Mouse (Mus musculus): ENCODE results near the gene Wipi2. TPM values are rescaled to one million over a fixed set of nuclear protein-coding genes. Genes with fewer than 3 reads are reported as not detected.

The Wipi2 gene
- total RNA-seq (2021) = 10 to 100 TPM; 88.7 to 93.0 TPM
- long read RNA-seq, experiment 1, full-length matches to known transcripts = 58 of 82 reads
- long read RNA-seq, experiment 1, partial matches to known transcripts = 20 of 82 reads
- long read RNA-seq, experiment 1, other reads (novel, unspliced or antisense) = 4 of 82 reads
- long read RNA-seq, experiment 2, full-length matches to known transcripts = 84 of 144 reads
- long read RNA-seq, experiment 2, partial matches to known transcripts = 13 of 144 reads
- long read RNA-seq, experiment 2, other reads (novel, unspliced or antisense) = 47 of 144 reads

- no peak for DNase-seq (ENCODE audit: low spot score in 2 of 2)
Measured at GRCm38 (mm10) chr5:142627398-142627797, at the start of gene Wipi2. TSS of gene Wipi2 (plus strand) at chr5:142627698.

GRCm38 (mm10) chr5:142578192-142578591, 49.3 kb upstream of the Wipi2 start:
- no peak for DNase-seq (ENCODE audit: low spot score in 2 of 2)

GRCm38 (mm10) chr5:142581517-142581916, 46.0 kb upstream of the Wipi2 start:
- no peak for DNase-seq (ENCODE audit: low spot score in 2 of 2)

- DNase-seq (ENCODE audit: low spot score in 2 of 2) = no peak
Measured at GRCm38 (mm10) chr5:142583616-142584126, 43.8 kb upstream of the Wipi2 start.

- no peak for DNase-seq (ENCODE audit: low spot score in 2 of 2)
Measured at GRCm38 (mm10) chr5:142590953-142591616, 36.4 kb upstream of the Wipi2 start.

GRCm38 (mm10) chr5:142595698-142596097, 31.8 kb upstream of the Wipi2 start:
- DNase-seq (ENCODE audit: low spot score in 2 of 2) = no peak

- DNase-seq (ENCODE audit: low spot score in 2 of 2) = no peak
Measured at GRCm38 (mm10) chr5:142596723-142597122, 30.8 kb upstream of the Wipi2 start.

GRCm38 (mm10) chr5:142597648-142598390, 29.7 kb upstream of the Wipi2 start:
- no peak for DNase-seq (ENCODE audit: low spot score in 2 of 2)

GRCm38 (mm10) chr5:142604379-142604778, 23.1 kb upstream of the Wipi2 start:
- DNase-seq (ENCODE audit: low spot score in 2 of 2) = no peak

- no peak for DNase-seq (ENCODE audit: low spot score in 2 of 2)
Measured at GRCm38 (mm10) chr5:142605288-142605687, 22.2 kb upstream of the Wipi2 start.

- no peak for DNase-seq (ENCODE audit: low spot score in 2 of 2)
Measured at GRCm38 (mm10) chr5:142608259-142608988, 19.1 kb upstream of the Wipi2 start, which contains the start of gene Mmd2. TSS of gene Mmd2 (minus strand) at chr5:142608800.

GRCm38 (mm10) chr5:142608989-142609325, 18.5 kb upstream of the Wipi2 start:
- no peak for DNase-seq (ENCODE audit: low spot score in 2 of 2)

- DNase-seq (ENCODE audit: low spot score in 2 of 2) = no peak
Measured at GRCm38 (mm10) chr5:142610362-142610761, 17.1 kb upstream of the Wipi2 start.

- DNase-seq (ENCODE audit: low spot score in 2 of 2) = no peak
Measured at GRCm38 (mm10) chr5:142614513-142614912, 13.0 kb upstream of the Wipi2 start.

- DNase-seq (ENCODE audit: low spot score in 2 of 2) = no peak
Measured at GRCm38 (mm10) chr5:142615638-142616037, 11.9 kb upstream of the Wipi2 start.

GRCm38 (mm10) chr5:142616326-142616725, 11.2 kb upstream of the Wipi2 start:
- no peak for DNase-seq (ENCODE audit: low spot score in 2 of 2)

GRCm38 (mm10) chr5:142619866-142620265, 7.6 kb upstream of the Wipi2 start:
- peak in 1 of 2 experiments; percentile 14 for DNase-seq (ENCODE audit: low spot score in 2 of 2)

GRCm38 (mm10) chr5:142621421-142621820, 6.1 kb upstream of the Wipi2 start:
- no peak for DNase-seq (ENCODE audit: low spot score in 2 of 2)

GRCm38 (mm10) chr5:142622134-142622533, 5.4 kb upstream of the Wipi2 start:
- no peak for DNase-seq (ENCODE audit: low spot score in 2 of 2)

GRCm38 (mm10) chr5:142623080-142623479, 4.4 kb upstream of the Wipi2 start:
- no peak for DNase-seq (ENCODE audit: low spot score in 2 of 2)
